Mouse (Mus musculus) midbrain, embryonic 15.5 days (tissue): Measurements from ENCODE around the gene Cdkal1. TPM values are rescaled to one million over a fixed set of nuclear protein-coding genes. Genes with fewer than 3 reads are reported as not detected.

Experiments used
- ATAC-seq: fragments of 200-750 bp; cut with Nextera tagmentation; replicated peaks from 2 replicates; pipeline ENCODE4 v1.8.0; 2017; ENCODE audit warnings: moderate TSS enrichment
- H3K27ac ChIP-seq: fragments of 300-500 bp; sonication (generic); 2 replicates; pipeline ENCODE4 v1.5.1; 2015; ENCODE audit warnings: mild to moderate bottlenecking, inconsistent platforms
- H3K27me3 ChIP-seq: fragments of 300-500 bp; sonication (generic); replicated peaks from 2 replicates; pipeline ENCODE4 v1.6.1; 2015; ENCODE audit warnings: inconsistent platforms
- H3K36me3 ChIP-seq: fragments of 300-500 bp; sonication (generic); replicated peaks from 2 replicates; pipeline ENCODE4 v1.6.1; 2015; ENCODE audit warnings: inconsistent platforms
- H3K4me1 ChIP-seq: fragments of 300-500 bp; sonication (generic); 2 replicates; pipeline ENCODE4 v1.6.1; 2015; ENCODE audit warnings: inconsistent platforms
- H3K4me2 ChIP-seq: fragments of 300-500 bp; sonication (generic); 2 replicates; pipeline ENCODE4 v1.6.1; 2015; ENCODE audit warnings: inconsistent platforms, mild to moderate bottlenecking, moderate library complexity
- H3K4me3 ChIP-seq: fragments of 300-500 bp; sonication (generic); 2 replicates; pipeline ENCODE4 v1.5.1; 2015; ENCODE audit warnings: mild to moderate bottlenecking, inconsistent platforms
- H3K9ac ChIP-seq: fragments of 300-500 bp; sonication (generic); 2 replicates; pipeline ENCODE4 v1.6.1; 2015; ENCODE audit warnings: mild to moderate bottlenecking, inconsistent platforms
- H3K9me3 ChIP-seq: fragments of 300-500 bp; sonication (generic); 2 replicates; pipeline ENCODE4 v1.6.1; 2016; ENCODE audit warnings: inconsistent platforms
- WGBS: fragments of 180-500 bp; shearing (Covaris S2); methylation state at CpG from one replicate; pipeline ENCODE4 v1.1.7; 2015; ENCODE audit warnings: mixed read lengths; 5-methylcytosine and 5-hydroxymethylcytosine counted together
- polyA plus RNA-seq: library from polyadenylated mRNA; unstranded; fragments of >200 nt; fragmentation: Nextera tagmentation; extraction: Ambion mirVana; gene quantifications from 2 replicates; pipeline ENCODE4 v1.2.1, GENCODE M21; 2015

Cdkal1 gene
- polyA plus RNA-seq, 1 experiment from 2014 or later = 21.9 TPM

- no peak for ATAC-seq
- 85% methylated on average over 1 of the region's 1 CpGs for WGBS
- no peak overlapping the region for H3K4me3 ChIP-seq
Measured at GRCm38 (mm10) chr13:29723150-29723549, 132.3 kb downstream of the Cdkal1 start.

GRCm38 (mm10) chr13:29721206-29721605 lies 134.3 kb downstream of the Cdkal1 start:
- Histone ChIP-seq H3K4me3 (no peak overlapping the region), H3K4me2 (no peak overlapping the region), H3K9me3 (no peaks in the 10 kb centered on the region), H3K27me3 (no peaks in the 10 kb centered on the region), H3K4me1 (no peaks in the 10 kb centered on the region), H3K36me3 (no peaks in the 10 kb centered on the region), H3K27ac (no peak overlapping the region), H3K9ac (no peak overlapping the region)
- ATAC-seq = no peak
- 96% methylated on average over 5 of the region's 5 CpGs for WGBS

More at GRCm38 (mm10) chr13:29723150-29723549, 132.3 kb downstream of the Cdkal1 start:
- H3K27ac ChIP-seq = no peak overlapping the region
- H3K4me2 ChIP-seq = no peak overlapping the region
- H3K36me3 ChIP-seq = no peaks in the 10 kb centered on the region
- no peaks in the 10 kb centered on the region for H3K9me3 ChIP-seq
- H3K27me3 ChIP-seq = no peaks in the 10 kb centered on the region
- no peaks in the 10 kb centered on the region for H3K4me1 ChIP-seq
- H3K9ac ChIP-seq = no peak overlapping the region

- Histone ChIP-seq H3K4me1 (no peaks in the 10 kb centered on the region), H3K27me3 (no peaks in the 10 kb centered on the region), H3K4me2 (no peak overlapping the region), H3K9ac (no peak overlapping the region), H3K4me3 (no peak overlapping the region), H3K9me3 (no peaks in the 10 kb centered on the region), H3K27ac (no peak overlapping the region), H3K36me3 (no peaks in the 10 kb centered on the region)
- 85% methylated on average over 4 of the region's 4 CpGs for WGBS
- ATAC-seq = no peak
Measured at GRCm38 (mm10) chr13:29716550-29716949, 138.9 kb downstream of the Cdkal1 start.

- Histone ChIP-seq H3K9me3 (no peaks in the 10 kb centered on the region), H3K36me3 (no peaks in the 10 kb centered on the region), H3K27me3 (no peaks in the 10 kb centered on the region), H3K4me1 (no peaks in the 10 kb centered on the region), H3K27ac (no peak overlapping the region), H3K4me3 (no peak overlapping the region), H3K9ac (no peak overlapping the region), H3K4me2 (no peak overlapping the region)
- no peak for ATAC-seq
- WGBS = 52% methylated on average over 3 of the region's 3 CpGs
Measured at GRCm38 (mm10) chr13:29715241-29715841, 140.1 kb downstream of the Cdkal1 start.

- H3K9me3 ChIP-seq = no peaks in the 10 kb centered on the region
- H3K4me2 ChIP-seq = no peak overlapping the region
- H3K27ac ChIP-seq = no peak overlapping the region
- H3K4me3 ChIP-seq = no peak overlapping the region
- H3K9ac ChIP-seq = no peak overlapping the region
- no peaks in the 10 kb centered on the region for H3K27me3 ChIP-seq
- WGBS = 82% methylated on average over 3 of the region's 3 CpGs
- no peak for ATAC-seq
- H3K4me1 ChIP-seq = no peaks in the 10 kb centered on the region
- no peaks in the 10 kb centered on the region for H3K36me3 ChIP-seq
Measured at GRCm38 (mm10) chr13:29707620-29708019, 147.9 kb downstream of the Cdkal1 start.

GRCm38 (mm10) chr13:29701400-29701799 lies 154.1 kb downstream of the Cdkal1 start:
- 78% methylated on average over 1 of the region's 1 CpGs for WGBS
- H3K4me1 ChIP-seq = no peaks in the 10 kb centered on the region
- ATAC-seq = no peak
- H3K4me2 ChIP-seq = no peak overlapping the region
- no peak overlapping the region for H3K27ac ChIP-seq
- H3K9me3 ChIP-seq = no peaks in the 10 kb centered on the region
- H3K9ac ChIP-seq = no peak overlapping the region
- no peaks in the 10 kb centered on the region for H3K27me3 ChIP-seq
- no peaks in the 10 kb centered on the region for H3K36me3 ChIP-seq
- no peak overlapping the region for H3K4me3 ChIP-seq

GRCm38 (mm10) chr13:29699896-29700295 lies 155.6 kb downstream of the Cdkal1 start:
- no peaks in the 10 kb centered on the region for H3K36me3 ChIP-seq
- no peak overlapping the region for H3K4me3 ChIP-seq
- no peak overlapping the region for H3K27ac ChIP-seq
- no peaks in the 10 kb centered on the region for H3K9me3 ChIP-seq
- no peaks in the 10 kb centered on the region for H3K27me3 ChIP-seq
- no peak for ATAC-seq
- H3K4me2 ChIP-seq = no peak overlapping the region
- WGBS = 92% methylated on average over 5 of the region's 5 CpGs
- no peaks in the 10 kb centered on the region for H3K4me1 ChIP-seq
- H3K9ac ChIP-seq = no peak overlapping the region

GRCm38 (mm10) chr13:29698307-29698985 lies 157.0 kb downstream of the Cdkal1 start:
- no peaks in the 10 kb centered on the region for H3K27me3 ChIP-seq
- H3K36me3 ChIP-seq = no peaks in the 10 kb centered on the region
- H3K4me1 ChIP-seq = no peaks in the 10 kb centered on the region
- no peak overlapping the region for H3K4me3 ChIP-seq
- no peak for ATAC-seq
- no peak overlapping the region for H3K4me2 ChIP-seq
- no peak overlapping the region for H3K27ac ChIP-seq
- no peaks in the 10 kb centered on the region for H3K9me3 ChIP-seq
- 80% methylated on average over 5 of the region's 5 CpGs for WGBS
- H3K9ac ChIP-seq = no peak overlapping the region

- Histone ChIP-seq H3K9me3 (no peaks in the 10 kb centered on the region), H3K9ac (no peak overlapping the region), H3K4me1 (no peaks in the 10 kb centered on the region), H3K27me3 (no peaks in the 10 kb centered on the region), H3K4me3 (no peak overlapping the region), H3K27ac (no peak overlapping the region), H3K4me2 (no peak overlapping the region), H3K36me3 (no peaks in the 10 kb centered on the region)
- WGBS = 71% methylated on average over 3 of the region's 3 CpGs
- no peak for ATAC-seq
Measured at GRCm38 (mm10) chr13:29697230-29697629, 158.2 kb downstream of the Cdkal1 start.

GRCm38 (mm10) chr13:29690734-29691133 lies 164.7 kb downstream of the Cdkal1 start:
- Histone ChIP-seq H3K9ac (no peak overlapping the region), H3K4me1 (no peaks in the 10 kb centered on the region), H3K27me3 (no peaks in the 10 kb centered on the region), H3K9me3 (no peaks in the 10 kb centered on the region), H3K36me3 (no peaks in the 10 kb centered on the region), H3K27ac (no peak overlapping the region), H3K4me2 (no peak overlapping the region), H3K4me3 (no peak overlapping the region)
- WGBS = 76% methylated on average over 7 of the region's 7 CpGs
- no peak for ATAC-seq

GRCm38 (mm10) chr13:29688851-29689250 lies 166.6 kb downstream of the Cdkal1 start:
- Histone ChIP-seq H3K4me2 (no peak overlapping the region), H3K4me3 (no peak overlapping the region), H3K36me3 (no peaks in the 10 kb centered on the region), H3K27me3 (no peaks in the 10 kb centered on the region), H3K9ac (no peak overlapping the region), H3K27ac (no peak overlapping the region), H3K4me1 (no peaks in the 10 kb centered on the region), H3K9me3 (no peaks in the 10 kb centered on the region)
- 90% methylated on average over 6 of the region's 6 CpGs for WGBS
- no peak for ATAC-seq

GRCm38 (mm10) chr13:29687872-29688271 lies 167.6 kb downstream of the Cdkal1 start:
- 92% methylated on average over 7 of the region's 7 CpGs for WGBS
- H3K4me1 ChIP-seq = no peaks in the 10 kb centered on the region
- no peaks in the 10 kb centered on the region for H3K9me3 ChIP-seq
- H3K27me3 ChIP-seq = no peaks in the 10 kb centered on the region
- no peak overlapping the region for H3K9ac ChIP-seq
- H3K4me2 ChIP-seq = no peak overlapping the region
- H3K27ac ChIP-seq = no peak overlapping the region
- no peak for ATAC-seq
- no peaks in the 10 kb centered on the region for H3K36me3 ChIP-seq
- H3K4me3 ChIP-seq = no peak overlapping the region
